Mouse (Mus musculus) forebrain, embryonic 16.5 days (tissue): ENCODE measurements around the gene Rnls. TPM values are rescaled to one million over a fixed set of nuclear protein-coding genes. Genes with fewer than 3 reads are reported as not detected.

Source experiments
- ATAC-seq: fragments of 200-750 bp; cut with Nextera tagmentation; 2 replicates; pipeline ENCODE4 v1.8.0; 2017; ENCODE audit warnings: mild to moderate bottlenecking, moderate library complexity
- H3K27ac ChIP-seq: fragments of 300-500 bp; sonication (generic); 2 replicates; pipeline ENCODE4 v1.5.1; 2014; ENCODE audit warnings: low read length, control low read depth
- H3K27me3 ChIP-seq: fragments of 300-500 bp; sonication (generic); replicated peaks from 2 replicates; pipeline ENCODE4 v1.6.1; 2014; ENCODE audit warnings: low read length; ENCODE audit not compliant: control insufficient read depth, insufficient read depth
- H3K36me3 ChIP-seq: fragments of 300-500 bp; sonication (generic); 2 replicates; pipeline ENCODE4 v1.6.1; 2014; ENCODE audit not compliant: control insufficient read depth, insufficient read depth
- H3K4me1 ChIP-seq: fragments of 300-500 bp; sonication (generic); replicated peaks from 2 replicates; pipeline ENCODE4 v1.6.1; 2014; ENCODE audit warnings: low read length; ENCODE audit not compliant: control insufficient read depth, insufficient read depth
- H3K4me2 ChIP-seq: fragments of 300-500 bp; sonication (generic); 2 replicates; pipeline ENCODE4 v1.6.1; 2014; ENCODE audit warnings: mild to moderate bottlenecking, low read length, control low read depth
- H3K4me3 ChIP-seq: fragments of 300-500 bp; sonication (generic); replicated peaks from 2 replicates; pipeline ENCODE4 v1.5.1; 2014; ENCODE audit warnings: mild to moderate bottlenecking, low read length, control low read depth
- H3K9ac ChIP-seq: fragments of 300-500 bp; sonication (generic); replicated peaks from 2 replicates; pipeline ENCODE4 v1.6.1; 2014; ENCODE audit warnings: low read depth, low read length, control low read depth
- H3K9me3 ChIP-seq: fragments of 300-500 bp; sonication (generic); 2 replicates; pipeline ENCODE4 v1.6.1; 2016; ENCODE audit warnings: low read length; ENCODE audit not compliant: control insufficient read depth
- WGBS: fragments of 180-500 bp; shearing (Covaris S2); extraction: QIAGEN DNeasy Blood & Tissue Kit; methylation state at CpG from one replicate; pipeline ENCODE4 v1.1.7; 2014; 5-methylcytosine and 5-hydroxymethylcytosine counted together
- polyA plus RNA-seq: library from polyadenylated mRNA; unstranded; fragments of >200 nt; fragmentation: Nextera tagmentation; extraction: Ambion mirVana; gene quantifications from 2 replicates; pipeline ENCODE4 v1.2.1, GENCODE M21; 2015

The Rnls gene
- polyA plus RNA-seq, 1 experiment from 2014 or later: 9.1 TPM

DNA sequence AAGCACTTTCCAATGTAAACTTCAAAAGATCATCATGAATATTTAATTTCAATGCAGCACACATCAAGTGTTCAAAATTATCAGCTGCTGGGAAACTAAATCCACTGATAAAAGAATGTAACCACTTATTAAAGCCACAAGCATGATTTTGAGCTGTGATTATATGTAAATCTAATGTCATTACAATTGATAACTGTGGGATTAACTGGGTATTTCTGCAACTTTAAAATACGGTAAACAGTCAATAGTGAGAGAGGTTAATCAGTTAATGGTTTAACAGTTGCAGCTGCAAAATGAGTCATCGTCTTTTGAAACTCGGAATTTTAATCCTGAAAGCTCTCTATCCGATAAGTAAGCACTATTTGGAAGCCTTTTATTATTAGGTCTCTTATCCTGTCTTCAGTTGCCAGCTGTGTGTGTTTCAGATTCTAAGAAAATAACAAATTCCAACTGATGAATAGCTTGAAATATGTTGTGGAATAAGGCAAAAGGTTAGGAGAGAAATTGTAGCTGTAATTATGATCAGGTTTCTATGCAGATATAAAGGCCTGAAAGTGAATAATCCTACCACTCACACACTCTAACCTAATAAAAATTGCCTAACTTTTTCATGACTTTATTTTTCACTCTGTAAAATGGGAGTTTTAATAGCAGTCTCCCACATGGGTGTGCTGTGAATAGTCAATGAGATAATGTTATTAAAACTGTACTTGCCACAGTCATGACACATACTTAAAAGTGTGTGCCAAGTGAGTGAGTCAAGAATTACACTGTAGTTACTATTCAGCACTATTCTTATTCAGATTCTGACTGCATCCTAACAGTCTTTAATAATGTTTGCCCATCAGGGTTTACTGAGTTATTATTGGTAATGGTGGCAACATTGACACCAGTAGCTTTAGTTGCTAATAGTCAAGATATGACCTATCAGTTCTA, 65.1 kb downstream of the Rnls start:
- ATAC-seq: peak; percentile 78
- Histone ChIP-seq H3K9ac (no peak overlapping the region), H3K4me1 (no peaks in the 10 kb centered on the region), H3K4me3 (no peak overlapping the region), H3K27ac (no peak overlapping the region), H3K9me3 (no peaks in the 10 kb centered on the region), H3K36me3 (no peaks in the 10 kb centered on the region), H3K4me2 (no peak overlapping the region), H3K27me3 (no peaks in the 10 kb centered on the region)
- WGBS: 32% methylated on average over 4 of the region's 4 CpGs

DNA sequence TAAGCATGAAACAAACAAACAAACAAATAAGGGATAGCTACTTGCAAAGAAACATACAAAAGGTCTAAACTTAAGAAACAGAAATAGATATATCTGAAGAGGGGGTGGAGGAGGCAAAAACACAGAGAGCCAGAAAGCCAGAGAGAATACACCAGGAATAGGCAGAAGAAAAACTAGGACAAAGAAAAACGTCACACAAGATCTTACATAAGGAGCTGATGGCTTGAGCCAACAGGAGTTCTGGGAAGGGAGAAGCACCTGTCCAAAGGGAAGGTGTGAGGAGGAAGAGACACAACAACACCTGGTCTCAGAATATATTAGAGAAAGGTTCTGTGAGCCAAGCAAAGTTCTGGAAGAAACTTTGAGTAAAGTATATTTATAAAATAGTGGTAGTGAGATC, 73.3 kb downstream of the Rnls start:
- ATAC-seq: no peak
- no peak overlapping the region for H3K27ac ChIP-seq
- no peaks in the 10 kb centered on the region for H3K27me3 ChIP-seq
- no peak overlapping the region for H3K9ac ChIP-seq
- H3K36me3 ChIP-seq: no peaks in the 10 kb centered on the region
- H3K4me1 ChIP-seq: no peaks in the 10 kb centered on the region
- no peak overlapping the region for H3K4me3 ChIP-seq
- no peak overlapping the region for H3K4me2 ChIP-seq
- H3K9me3 ChIP-seq: no peaks in the 10 kb centered on the region
- WGBS: 51% methylated on average over 1 of the region's 1 CpGs

DNA sequence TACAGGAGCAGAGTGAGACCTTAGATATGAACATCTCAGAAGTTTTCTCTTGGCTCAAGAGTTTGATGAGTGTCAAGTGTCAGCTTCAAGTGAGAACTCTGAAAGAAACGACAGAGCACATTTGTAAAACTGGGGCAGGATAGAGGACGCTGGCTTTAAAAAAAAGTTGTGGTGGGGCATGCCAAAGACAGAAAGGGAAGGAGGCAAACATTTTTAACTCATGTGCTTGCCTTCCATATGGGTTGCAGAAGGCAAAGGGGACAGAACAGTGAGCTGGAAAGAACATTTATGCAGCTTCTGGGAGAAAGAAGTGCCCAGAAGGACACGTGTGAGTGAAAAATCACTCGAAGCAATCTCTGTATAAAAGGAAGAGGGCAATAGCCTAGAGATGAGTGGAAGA, 75.0 kb downstream of the Rnls start:
- Histone ChIP-seq H3K27me3 (no peaks in the 10 kb centered on the region), H3K36me3 (no peaks in the 10 kb centered on the region), H3K9me3 (no peaks in the 10 kb centered on the region), H3K27ac (no peak overlapping the region), H3K4me3 (no peak overlapping the region), H3K4me1 (no peaks in the 10 kb centered on the region), H3K9ac (no peak overlapping the region), H3K4me2 (no peak overlapping the region)
- no peak for ATAC-seq
- WGBS: 71% methylated on average over 4 of the region's 4 CpGs

DNA sequence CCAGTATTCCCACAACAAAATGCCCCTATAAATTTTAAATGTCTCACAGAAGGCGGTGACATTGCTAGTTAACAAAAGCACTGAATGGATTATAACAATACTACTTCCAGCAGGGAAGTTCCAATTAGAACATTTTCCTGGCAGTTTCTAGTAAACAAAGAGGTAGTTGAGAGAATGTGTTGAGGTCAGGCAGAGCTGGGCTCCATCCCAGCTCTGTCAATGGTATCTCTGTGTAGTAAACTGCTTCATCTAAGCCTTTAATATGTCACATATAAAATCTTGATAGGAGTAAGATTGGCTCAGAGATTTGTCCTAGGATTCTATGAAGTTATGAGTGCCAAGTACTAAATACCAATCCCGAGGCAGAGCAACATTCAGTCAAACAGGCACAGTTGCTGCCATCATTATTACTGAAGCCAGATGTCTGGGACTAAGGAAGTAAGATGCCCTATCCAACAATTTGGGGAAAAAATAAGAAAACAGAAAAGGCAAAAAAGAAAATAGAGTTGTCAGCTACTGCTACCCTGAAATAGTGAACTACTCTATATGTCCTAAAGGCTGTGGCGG, 92.3 kb downstream of the Rnls start:
- Histone ChIP-seq H3K9ac (no peak overlapping the region), H3K27me3 (no peaks in the 10 kb centered on the region), H3K4me3 (no peak overlapping the region), H3K36me3 (no peaks in the 10 kb centered on the region), H3K9me3 (no peaks in the 10 kb centered on the region), H3K27ac (peak overlapping the region; percentile 48), H3K4me2 (no peak overlapping the region), H3K4me1 (peaks cover 14% of the 10 kb centered on the region)
- WGBS: 20% methylated on average over 3 of the region's 3 CpGs
- peak; percentile 64 for ATAC-seq

DNA sequence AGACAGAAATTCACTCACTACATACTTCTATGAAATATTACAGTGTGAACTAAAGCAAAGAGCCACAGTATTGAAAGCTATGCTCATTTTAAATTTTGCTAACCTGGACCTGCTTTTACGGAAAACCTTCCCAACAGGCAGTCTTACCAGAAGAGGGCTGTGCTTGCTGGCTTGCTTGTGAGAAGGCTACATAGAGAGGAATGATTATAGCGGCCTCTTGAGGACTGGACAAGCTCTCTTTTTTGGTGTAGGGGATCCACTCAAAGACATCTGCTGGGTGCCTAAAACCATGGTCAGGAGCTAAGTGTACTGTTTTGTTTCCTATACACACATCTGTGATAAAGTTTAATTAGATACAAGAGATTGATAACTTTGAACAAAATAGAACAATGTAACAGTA, 95.8 kb downstream of the Rnls start:
- Histone ChIP-seq H3K27me3 (no peaks in the 10 kb centered on the region), H3K9me3 (no peaks in the 10 kb centered on the region), H3K9ac (no peak overlapping the region), H3K27ac (no peak overlapping the region), H3K4me1 (peaks cover 12% of the 10 kb centered on the region), H3K4me3 (no peak overlapping the region), H3K4me2 (no peak overlapping the region), H3K36me3 (no peaks in the 10 kb centered on the region)
- WGBS: 34% methylated on average over 2 of the region's 2 CpGs
- ATAC-seq: no peak

DNA sequence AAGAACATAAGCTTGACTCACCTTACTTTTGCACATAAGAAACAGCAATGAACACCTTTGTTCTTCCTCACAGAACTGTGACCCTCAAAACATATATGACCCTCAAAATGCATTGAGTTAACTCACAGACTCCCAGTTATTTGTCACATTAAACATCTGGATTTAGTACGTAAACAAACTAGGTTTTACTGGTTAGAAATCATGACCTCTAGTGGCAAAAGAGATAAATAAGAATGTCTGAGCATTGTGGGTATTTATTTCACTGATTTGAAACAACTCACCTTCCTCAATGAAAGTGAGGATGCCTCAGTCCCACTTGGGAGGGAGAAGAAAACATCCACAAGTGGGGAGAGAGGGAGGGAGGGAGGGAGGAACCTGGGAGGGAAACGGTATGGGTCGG, 109.1 kb downstream of the Rnls start:
- no peaks in the 10 kb centered on the region for H3K4me1 ChIP-seq
- no peaks in the 10 kb centered on the region for H3K9me3 ChIP-seq
- no peaks in the 10 kb centered on the region for H3K27me3 ChIP-seq
- H3K4me3 ChIP-seq: no peak overlapping the region
- WGBS: 62% methylated on average over 3 of the region's 3 CpGs
- no peaks in the 10 kb centered on the region for H3K36me3 ChIP-seq
- H3K9ac ChIP-seq: no peak overlapping the region
- ATAC-seq: no peak
- no peak overlapping the region for H3K27ac ChIP-seq
- H3K4me2 ChIP-seq: no peak overlapping the region

DNA sequence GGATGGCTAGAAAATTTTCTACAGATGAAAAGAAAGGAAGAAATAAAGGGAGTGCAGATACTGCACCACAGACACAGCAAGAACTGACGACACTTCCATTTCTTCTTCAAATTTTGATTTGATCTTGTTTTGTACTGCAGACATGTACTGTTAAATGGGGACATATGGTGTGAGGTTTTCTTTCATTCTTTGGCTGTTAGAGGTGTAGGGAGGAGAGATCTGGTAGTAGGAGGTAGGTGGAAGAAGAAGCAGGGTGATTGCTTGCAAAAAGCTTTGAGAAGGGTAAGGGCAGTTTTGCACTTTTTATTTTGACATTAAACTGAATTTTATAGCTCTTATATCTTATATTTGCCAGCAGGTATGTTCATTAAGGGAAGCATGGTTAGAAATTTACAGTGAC, 115.7 kb downstream of the Rnls start:
- Histone ChIP-seq H3K4me2 (no peak overlapping the region), H3K36me3 (no peaks in the 10 kb centered on the region), H3K27ac (no peak overlapping the region), H3K4me1 (no peaks in the 10 kb centered on the region), H3K27me3 (no peaks in the 10 kb centered on the region), H3K9me3 (no peaks in the 10 kb centered on the region), H3K9ac (no peak overlapping the region), H3K4me3 (no peak overlapping the region)
- no peak for ATAC-seq
- 92% methylated on average over 1 of the region's 1 CpGs for WGBS

DNA sequence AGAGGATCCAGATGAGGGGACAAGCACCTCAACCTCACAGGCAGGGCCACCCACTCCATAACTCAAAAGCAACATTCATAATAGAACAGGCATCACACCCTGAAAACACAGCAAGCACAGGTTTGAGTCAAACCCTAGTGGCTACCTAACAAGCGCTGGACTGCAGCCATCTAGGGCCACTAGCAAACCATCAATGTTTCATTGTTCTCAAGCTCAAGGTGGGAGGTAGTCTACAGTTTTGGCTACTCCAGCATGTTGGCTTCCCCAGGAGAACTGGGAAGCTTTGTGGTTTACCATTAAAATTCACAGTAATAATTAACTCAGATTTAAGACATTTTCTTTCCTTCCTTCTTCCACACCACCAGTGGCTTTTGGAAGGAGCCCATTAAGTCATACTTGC, 118.4 kb downstream of the Rnls start:
- no peak overlapping the region for H3K9ac ChIP-seq
- no peaks in the 10 kb centered on the region for H3K27me3 ChIP-seq
- WGBS: 84% methylated on average over 1 of the region's 1 CpGs
- no peak for ATAC-seq
- H3K36me3 ChIP-seq: no peaks in the 10 kb centered on the region
- H3K9me3 ChIP-seq: no peaks in the 10 kb centered on the region
- H3K4me3 ChIP-seq: no peak overlapping the region
- H3K4me1 ChIP-seq: no peaks in the 10 kb centered on the region
- H3K4me2 ChIP-seq: no peak overlapping the region
- H3K27ac ChIP-seq: no peak overlapping the region

DNA sequence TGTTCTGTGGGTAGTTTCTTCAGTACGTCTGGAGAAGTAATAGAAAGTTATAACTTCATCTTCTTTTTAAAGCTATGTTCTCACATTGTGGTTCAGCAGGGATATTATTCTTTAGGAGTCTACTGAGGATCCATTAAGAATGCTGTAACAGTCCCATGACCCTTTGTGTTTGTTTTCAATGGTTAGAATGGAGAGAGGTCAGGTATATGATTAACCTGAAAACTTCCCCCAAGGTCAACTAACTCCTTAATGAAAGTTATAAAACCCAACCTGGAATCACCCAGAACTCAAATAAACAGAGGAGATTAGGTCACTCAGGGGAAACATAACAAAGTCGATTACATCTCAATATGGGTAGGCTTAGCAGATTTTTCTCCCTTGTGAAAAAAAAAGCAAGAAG, 120.5 kb downstream of the Rnls start:
- H3K9me3 ChIP-seq: no peaks in the 10 kb centered on the region
- H3K36me3 ChIP-seq: no peaks in the 10 kb centered on the region
- no peak overlapping the region for H3K4me3 ChIP-seq
- H3K4me2 ChIP-seq: no peak overlapping the region
- WGBS: 72% methylated on average over 2 of the region's 2 CpGs
- no peaks in the 10 kb centered on the region for H3K27me3 ChIP-seq
- no peak overlapping the region for H3K27ac ChIP-seq
- no peak for ATAC-seq
- H3K9ac ChIP-seq: no peak overlapping the region
- H3K4me1 ChIP-seq: no peaks in the 10 kb centered on the region
